8 mouse cellular contexts compared by ENCODE assay signal in the genomic region with DNA sequence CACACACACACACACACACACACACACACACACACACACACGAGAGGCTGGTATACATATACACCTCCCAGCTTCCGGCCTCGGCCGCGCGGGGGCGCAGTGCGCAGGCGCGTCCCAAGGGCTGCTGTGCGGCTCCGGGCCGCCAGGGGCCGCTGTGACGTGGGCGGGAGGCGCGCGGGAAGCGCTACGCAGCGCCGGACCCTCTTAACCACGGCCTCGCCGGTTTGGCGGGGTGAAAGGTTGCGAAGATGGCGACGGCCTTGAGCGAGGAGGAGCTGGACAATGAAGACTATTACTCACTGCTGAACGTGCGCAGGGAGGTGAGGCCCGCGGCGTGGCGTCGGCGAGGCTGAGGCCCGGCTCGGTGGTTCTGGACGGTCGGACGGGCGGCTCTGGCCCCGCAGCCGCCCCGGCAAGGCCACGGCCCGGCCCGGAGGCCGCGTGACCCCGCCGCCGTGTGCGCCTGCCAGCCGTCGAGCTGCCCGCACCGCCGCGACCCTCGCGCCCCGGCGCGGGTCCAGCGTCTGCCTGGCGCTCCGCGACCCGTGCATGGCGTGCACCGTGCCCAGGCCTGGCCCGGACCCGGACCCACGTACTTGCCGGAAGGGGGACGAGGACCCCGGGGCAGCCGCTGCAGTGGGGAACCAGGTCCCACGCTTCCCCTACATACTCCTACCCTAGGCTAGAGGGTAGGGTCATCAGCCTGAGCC. TPM values are rescaled to one million over a fixed set of nuclear protein-coding genes. Genes with fewer than 3 reads are reported as not detected.
DNase-seq lines count a peak whose midpoint lies in the region; ATAC-seq lines count a peak whose summit lies in the region.

TSS of gene Dnajc11 (plus strand) at position 187 of the 710 bp plus-strand sequence.

- H3K9ac ChIP-seq in heart, embryonic 13.5 days: peak within 1 kb of the TSS; percentile 96
- H3K9ac ChIP-seq in liver, embryonic 12.5 days: peak within 1 kb of the TSS; percentile 98
- peak within 1 kb of the TSS; percentile 94 for H3K9ac ChIP-seq in stomach, embryonic 15.5 days

- ATAC-seq in erythroid progenitor cell, adult 5-6 weeks (replicated peaks; ENCODE audit: low FRiP score, poor library complexity, severe bottlenecking): peak; percentile 89
- peak; percentile 79 for ATAC-seq in heart, embryonic 13.5 days (ENCODE audit: extremely low read depth, insufficient number of reproducible peaks, low FRiP score, low TSS enrichment)
- ATAC-seq in liver, embryonic 12.5 days: peak; percentile 86
- ATAC-seq in stomach, embryonic 15.5 days (ENCODE audit: insufficient read depth, low FRiP score, low read depth): peak; percentile 91

- H3K4me2 ChIP-seq in heart, embryonic 13.5 days: peak within 1 kb of the TSS; percentile 100
- peak within 1 kb of the TSS; percentile 88 for H3K4me2 ChIP-seq in liver, embryonic 12.5 days
- peak within 1 kb of the TSS; percentile 83 for H3K4me2 ChIP-seq in stomach, embryonic 15.5 days

- no peaks in the 10 kb centered on the region for H3K36me3 ChIP-seq in heart, embryonic 13.5 days
- H3K36me3 ChIP-seq in liver, embryonic 12.5 days: peaks cover 23% of the 10 kb centered on the region
- H3K36me3 ChIP-seq in stomach, embryonic 15.5 days: no peaks in the 10 kb centered on the region

- H3K4me3 ChIP-seq in heart, embryonic 13.5 days: peak within 1 kb of the TSS; percentile 92
- H3K4me3 ChIP-seq in liver, embryonic 12.5 days: peak within 1 kb of the TSS; percentile 98
- peak within 1 kb of the TSS; percentile 89 for H3K4me3 ChIP-seq in stomach, embryonic 15.5 days (replicated peaks)

- H3K4me1 ChIP-seq in heart, embryonic 13.5 days: peaks cover 34% of the 10 kb centered on the region
- peaks cover 51% of the 10 kb centered on the region for H3K4me1 ChIP-seq in liver, embryonic 12.5 days
- H3K4me1 ChIP-seq in stomach, embryonic 15.5 days: peaks cover 14% of the 10 kb centered on the region; the same call in 1 of the 2 replicates

- no peaks in the 10 kb centered on the region for H3K9me3 ChIP-seq in heart, embryonic 13.5 days
- H3K9me3 ChIP-seq in liver, embryonic 12.5 days (replicated peaks): no peaks in the 10 kb centered on the region
- no peaks in the 10 kb centered on the region for H3K9me3 ChIP-seq in stomach, embryonic 15.5 days

- 0% methylated on average over 56 of the region's 83 CpGs for WGBS in heart, embryonic 13.5 days
- 2% methylated on average over 75 of the region's 83 CpGs for WGBS in liver, embryonic 12.5 days (ENCODE audit: insufficient replicate concordance)
- WGBS in stomach, embryonic 15.5 days: under 1% methylated on average over 83 of the region's 83 CpGs

- no peaks in the 10 kb centered on the region for H3K27me3 ChIP-seq in heart, embryonic 13.5 days (replicated peaks)
- 0 out of 2 replicates have a peak, but pooled peaks cover 4% of the 10 kb centered on the region for H3K27me3 ChIP-seq in liver, embryonic 12.5 days (replicated peaks)
- no peaks in the 10 kb centered on the region for H3K27me3 ChIP-seq in stomach, embryonic 15.5 days (replicated peaks)

- DNase-seq in CD4-positive helper T cell, adult 2 months (ENCODE audit: low read depth, low spot score): peak; percentile 97
- peak; percentile 82 for DNase-seq in brain, embryonic 18.5 days (ENCODE audit: low read depth, low spot score)
- peak; percentile 93 for DNase-seq in kidney, postnatal 10 days
- peak; percentile 95 to 97 for DNase-seq in natural killer cell, adult 2 months (ENCODE audit: low spot score in 2 of 2)

- peak within 1 kb of the TSS; percentile 63 for H3K27ac ChIP-seq in heart, embryonic 13.5 days (replicated peaks)
- H3K27ac ChIP-seq in liver, embryonic 12.5 days: peak within 1 kb of the TSS; percentile 81
- no peak within 1 kb of the TSS for H3K27ac ChIP-seq in stomach, embryonic 15.5 days

RNA-seq across cellular contexts. Expression of gene Dnajc11, which starts in this region (rescaled TPM):
- 41.9 and 46.9 TPM in 2 replicates for total RNA-seq in erythroid progenitor cell, adult 5-6 weeks (2015; ENCODE audit: low replicate concordance)
- total RNA-seq in erythroid progenitor cell, adult 5-6 weeks (2017; ENCODE audit: low replicate concordance): 72.3 and 79.2 TPM in 2 replicates
- 57.1 and 59.2 TPM in 2 replicates for polyA plus RNA-seq in heart, embryonic 13.5 days (2015; fragmentation: Nextera tagmentation; extraction: Ambion mirVana)
- 74.4 and 85.1 TPM in 2 replicates for polyA plus RNA-seq in liver, embryonic 12.5 days (2016; fragmentation: Nextera tagmentation; extraction: Ambion mirVana)
- polyA plus RNA-seq in stomach, embryonic 15.5 days (2015; fragmentation: Nextera tagmentation; extraction: Ambion mirVana): 55.2 and 67.3 TPM in 2 replicates
